Mouse (Mus musculus): ENCODE measurements around the gene Rsph3b.

Rsph3b gene

DNA sequence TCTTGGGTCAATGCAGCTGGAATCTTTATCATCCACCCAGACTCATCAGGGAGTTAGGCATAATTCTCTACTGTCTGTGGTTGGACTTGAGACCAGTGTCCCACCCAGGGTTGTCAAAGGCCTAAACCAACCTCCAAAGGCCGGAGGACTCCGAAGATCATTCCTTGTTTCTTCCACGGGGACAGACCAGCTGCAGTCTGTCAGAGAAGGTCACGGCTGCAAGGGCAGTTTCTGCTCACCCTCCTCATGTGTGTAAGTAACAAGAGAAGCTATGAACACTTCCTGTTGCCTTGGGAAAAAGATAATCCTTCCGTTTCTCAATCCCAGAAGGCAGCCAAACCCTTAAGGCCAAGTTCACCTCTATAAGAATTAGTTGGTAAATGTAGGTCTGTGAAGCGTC, 85.0 kb downstream of the Rsph3b start:
- no peak for DNase-seq (ENCODE audit: low spot score)

DNA sequence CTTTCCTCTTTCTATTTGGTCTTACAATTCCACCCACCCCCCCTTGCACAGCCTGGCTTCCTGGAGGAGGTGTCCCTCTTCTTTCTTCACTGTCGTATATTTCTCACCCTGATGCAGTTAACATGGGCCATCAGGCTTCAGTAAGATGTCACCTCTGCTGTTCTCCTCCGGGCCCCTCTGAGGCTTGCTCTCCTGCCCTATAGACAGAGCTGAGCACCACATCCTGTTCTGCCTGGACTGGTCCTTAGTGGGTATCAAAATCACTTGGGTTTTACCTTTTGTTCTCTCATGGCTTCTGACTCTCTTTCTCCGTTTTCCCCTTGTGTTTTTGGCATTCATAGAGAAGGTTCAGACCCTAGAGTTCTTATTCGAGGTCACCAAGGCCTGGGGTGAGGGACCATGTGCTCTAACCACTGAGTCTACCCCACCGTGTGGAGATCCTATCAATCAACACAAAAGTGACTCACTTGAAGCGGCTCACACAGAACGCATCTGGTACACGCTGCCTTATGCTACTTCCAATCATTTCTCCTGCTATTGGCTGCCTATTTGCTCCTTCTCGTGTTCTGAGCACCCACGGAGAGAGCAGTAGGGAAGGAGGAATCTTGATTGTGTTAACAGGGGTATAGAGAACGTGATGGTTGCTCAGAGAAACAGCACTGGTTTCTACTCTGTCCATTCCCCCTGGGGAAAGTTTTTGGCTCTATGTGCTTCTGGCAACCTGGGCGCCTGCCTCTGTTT, 86.3 kb downstream of the Rsph3b start:
- DNase-seq (ENCODE audit: low spot score), result no peak

DNA sequence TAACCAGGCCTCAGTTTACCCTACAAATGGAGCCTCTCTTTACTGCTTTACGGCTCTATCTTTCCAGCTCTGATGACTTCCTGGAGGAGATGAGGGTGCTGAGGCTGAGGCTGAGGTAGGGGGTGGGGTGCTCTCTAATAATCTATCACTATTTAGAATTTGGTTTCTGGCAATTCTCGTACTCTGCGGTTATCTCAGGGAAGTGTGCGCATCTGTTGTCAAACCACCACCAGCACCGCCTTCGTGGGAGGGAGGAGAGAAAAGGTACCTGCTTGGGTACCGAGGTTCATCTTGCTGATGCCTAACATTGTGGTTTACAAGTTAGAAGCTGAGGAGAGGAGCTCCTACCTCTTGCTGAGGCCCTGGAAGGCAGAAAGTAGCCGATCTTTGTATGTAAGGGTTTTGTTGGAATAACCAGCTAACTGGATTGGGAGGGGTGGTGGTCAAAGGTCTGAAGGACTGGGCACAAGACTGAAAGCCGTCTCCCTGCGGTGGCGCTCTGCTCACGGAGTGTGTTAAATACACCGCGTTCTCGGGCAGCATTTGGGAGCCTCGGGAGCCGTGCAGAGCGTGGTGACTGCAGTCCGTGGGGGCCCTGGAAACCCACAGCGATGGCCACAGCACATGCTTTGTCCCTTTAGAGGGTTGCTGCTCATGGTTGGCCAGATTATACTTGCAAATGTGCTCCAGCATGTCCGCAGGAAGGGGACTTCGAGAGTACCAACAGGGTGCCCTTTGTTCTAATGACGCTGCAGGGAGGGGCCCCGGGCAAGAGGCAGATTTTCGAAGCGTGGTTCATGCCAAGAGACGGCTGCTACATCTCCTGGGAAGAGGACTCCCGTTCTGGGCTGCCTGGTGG, 87.1 kb downstream of the Rsph3b start:
- DNase-seq (ENCODE audit: low spot score), result no peak

DNA sequence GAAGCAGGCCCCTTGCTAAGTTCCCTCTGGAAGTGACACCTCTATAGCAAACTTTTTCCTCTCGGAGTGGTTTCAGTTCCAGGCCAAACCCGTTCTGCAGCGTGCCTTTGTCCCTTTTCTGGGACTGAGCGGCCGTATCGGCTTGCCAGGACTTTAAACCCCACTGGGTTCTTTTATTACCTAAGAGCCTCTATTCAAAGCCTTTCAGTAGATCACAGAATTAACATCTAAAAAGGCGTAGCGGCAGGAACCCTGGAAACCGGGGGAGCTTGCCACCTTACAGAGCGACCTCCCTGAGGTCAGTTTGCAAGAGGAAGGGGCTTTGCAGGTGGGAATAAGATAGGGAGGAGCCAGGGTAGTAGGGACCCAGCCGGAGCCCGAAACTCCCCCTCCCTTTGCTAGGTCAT, 88.0 kb downstream of the Rsph3b start:
- no peak for DNase-seq (ENCODE audit: low spot score)

DNA sequence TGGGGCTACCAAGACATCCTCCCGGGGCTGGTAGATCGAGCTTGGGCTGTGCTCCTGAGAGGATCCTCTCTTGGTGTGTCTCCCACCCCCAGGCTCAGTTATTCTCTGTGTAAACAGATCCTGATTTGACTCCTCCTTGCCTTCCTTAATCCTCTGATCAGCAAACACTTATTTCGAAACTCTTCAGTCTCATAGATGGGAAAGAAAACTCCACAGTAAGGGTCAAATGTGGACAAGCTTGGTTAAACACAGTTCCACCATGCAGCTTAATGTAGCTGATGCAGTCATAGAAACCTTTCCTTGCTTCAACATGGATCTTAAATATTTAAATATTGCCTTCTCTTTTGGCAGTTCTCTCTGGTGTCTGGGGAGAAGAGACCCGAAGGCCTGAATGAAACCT, 88.4 kb downstream of the Rsph3b start:
- no peak for DNase-seq (ENCODE audit: low spot score)
